Mouse (Mus musculus) liver, embryonic 16.5 days (tissue): ENCODE results near the gene Ankrd52. TPM values are rescaled to one million over a fixed set of nuclear protein-coding genes. Genes with fewer than 3 reads are reported as not detected.

Source experiments
- ATAC-seq: fragments of 200-750 bp; cut with Nextera tagmentation; 2 replicates; pipeline ENCODE4 v1.8.0; 2017; ENCODE audit warnings: low read depth, mild to moderate bottlenecking, moderate number of reproducible peaks, moderate library complexity
- H3K27ac ChIP-seq: fragments of 300-500 bp; sonication (generic); 2 replicates; pipeline ENCODE4 v1.5.1; 2014; ENCODE audit warnings: mild to moderate bottlenecking, low read length
- H3K27me3 ChIP-seq: fragments of 300-500 bp; sonication (generic); 2 replicates; pipeline ENCODE4 v1.6.1; 2014; ENCODE audit warnings: low read depth, low read length, mixed read lengths; ENCODE audit not compliant: control insufficient read depth, insufficient read depth
- H3K36me3 ChIP-seq: fragments of 300-500 bp; sonication (generic); 2 replicates; pipeline ENCODE4 v1.6.1; 2014; ENCODE audit warnings: mild to moderate bottlenecking; ENCODE audit not compliant: control insufficient read depth, insufficient read depth
- H3K4me1 ChIP-seq: fragments of 300-500 bp; sonication (generic); 2 replicates; pipeline ENCODE4 v1.6.1; 2014; ENCODE audit warnings: low read depth, low read length, mixed read lengths; ENCODE audit not compliant: control insufficient read depth
- H3K4me2 ChIP-seq: fragments of 300-500 bp; sonication (generic); 2 replicates; pipeline ENCODE4 v1.6.1; 2014; ENCODE audit warnings: low read depth, low read length, mixed read lengths
- H3K4me3 ChIP-seq: fragments of 300-500 bp; sonication (generic); 2 replicates; pipeline ENCODE4 v1.5.1; 2014; ENCODE audit warnings: low read depth, mild to moderate bottlenecking, low read length
- H3K9ac ChIP-seq: fragments of 300-500 bp; sonication (generic); 2 replicates; pipeline ENCODE4 v1.6.1; 2014; ENCODE audit warnings: low read depth, low read length
- H3K9me3 ChIP-seq: fragments of 300-500 bp; sonication (generic); replicated peaks from 2 replicates; pipeline ENCODE4 v1.6.1; 2016; ENCODE audit warnings: low read length; ENCODE audit not compliant: control insufficient read depth
- WGBS: fragments of 180-500 bp; shearing (Covaris S2); extraction: QIAGEN DNeasy Blood & Tissue Kit; methylation state at CpG from one replicate; pipeline ENCODE4 v1.1.7; 2014; ENCODE audit not compliant: insufficient replicate concordance; 5-methylcytosine and 5-hydroxymethylcytosine counted together
- microRNA-seq: library from miRNA; unstranded; fragments of <30 nt; microRNA quantifications from one replicate; pipeline ENCODE4, GENCODE M21; 2016
- polyA plus RNA-seq: library from polyadenylated mRNA; unstranded; fragments of >200 nt; fragmentation: Nextera tagmentation; extraction: Ambion mirVana; gene quantifications from 2 replicates; pipeline ENCODE4 v1.2.1, GENCODE M21; 2015

Gene Ankrd52
- polyA plus RNA-seq, 1 experiment from 2014 or later = 4.0 TPM

GRCm38 (mm10) chr10:128454471-128454870, 77.6 kb downstream of the Ankrd52 start:
- Histone ChIP-seq H3K4me1 (peaks cover 9% of the 10 kb centered on the region; the same call in 1 of the 2 replicates), H3K9me3 (no peaks in the 10 kb centered on the region), H3K27me3 (no peaks in the 10 kb centered on the region), H3K27ac (no peak overlapping the region), H3K36me3 (no peaks in the 10 kb centered on the region), H3K9ac (no peak overlapping the region), H3K4me3 (no peak overlapping the region), H3K4me2 (no peak overlapping the region)
- 67% methylated on average over 3 of the region's 3 CpGs for WGBS
- ATAC-seq = no peak

- Histone ChIP-seq H3K36me3 (no peaks in the 10 kb centered on the region), H3K4me1 (peaks cover 12% of the 10 kb centered on the region), H3K4me3 (no peak overlapping the region), H3K9ac (no peak overlapping the region; the same call in 1 of the 2 replicates), H3K27me3 (no peaks in the 10 kb centered on the region), H3K27ac (no peak overlapping the region), H3K9me3 (no peaks in the 10 kb centered on the region), H3K4me2 (no peak overlapping the region; the same call in 1 of the 2 replicates)
- WGBS = 5% methylated on average over 6 of the region's 6 CpGs
- no peak for ATAC-seq
Observed at GRCm38 (mm10) chr10:128455280-128455679, 78.4 kb downstream of the Ankrd52 start.

GRCm38 (mm10) chr10:128457676-128458075, 80.8 kb downstream of the Ankrd52 start:
- WGBS = 85% methylated on average over 6 of the region's 6 CpGs
- Histone ChIP-seq H3K27me3 (no peaks in the 10 kb centered on the region), H3K9ac (no peak overlapping the region), H3K4me1 (peaks cover 23% of the 10 kb centered on the region), H3K4me2 (no peak overlapping the region), H3K4me3 (no peak overlapping the region), H3K36me3 (peaks cover 3% of the 10 kb centered on the region), H3K9me3 (no peaks in the 10 kb centered on the region), H3K27ac (no peak overlapping the region)
- no peak for ATAC-seq

Small RNA genes within 50 kb of the gene (microRNA-seq; reads per million reads assigned to microRNA genes)
- gene Gm25361 (not detected), gene Gm26308 (not detected), gene Mir6914 (not detected), gene Mir6915 (not detected), gene Mir8105 (not detected)

Other genes with a start within 250 kb of the Ankrd52 start
- gene Rbms2, start 196.8 kb upstream of the Ankrd52 start, polyA plus RNA-seq = 5.5 and 7.3 TPM in 2 replicates
- gene Gls2, start 182.7 kb upstream of the Ankrd52 start, polyA plus RNA-seq = 14.8 and 21.4 TPM in 2 replicates
- gene Spryd4, start 165.3 kb upstream of the Ankrd52 start, polyA plus RNA-seq = 28.0 and 30.8 TPM in 2 replicates
- gene Mip, start 151.3 kb upstream of the Ankrd52 start, polyA plus RNA-seq = 0.05 TPM in 1 of 2 replicates, not detected in the other
- 23.5 and 23.6 TPM in 2 replicates for gene Timeless, start 145.1 kb upstream of the Ankrd52 start, polyA plus RNA-seq
- 1.4 and 1.9 TPM in 2 replicates for gene Apon, start 123.0 kb upstream of the Ankrd52 start, polyA plus RNA-seq
- gene Apof, start 108.4 kb upstream of the Ankrd52 start, polyA plus RNA-seq = 212 and 253 TPM in 2 replicates
- gene Stat2, start 106.6 kb upstream of the Ankrd52 start, polyA plus RNA-seq = 7.8 and 9.5 TPM in 2 replicates
- 0.06 and 0.12 TPM in 2 replicates for gene Il23a, start 78.4 kb upstream of the Ankrd52 start, polyA plus RNA-seq
- gene Pan2, start 73.8 kb upstream of the Ankrd52 start, polyA plus RNA-seq = 13.2 and 14.8 TPM in 2 replicates
- 86.6 and 92.8 TPM in 2 replicates for gene Cnpy2, start 54.7 kb upstream of the Ankrd52 start, polyA plus RNA-seq
- gene Cs, start 39.4 kb upstream of the Ankrd52 start, polyA plus RNA-seq = 102 and 107 TPM in 2 replicates
- gene Coq10a, start 8.1 kb upstream of the Ankrd52 start, polyA plus RNA-seq = 0.65 and 0.96 TPM in 2 replicates
- gene Slc39a5, start 24.1 kb downstream of the Ankrd52 start, polyA plus RNA-seq = 76.8 and 88.2 TPM in 2 replicates
- gene Nabp2, start 34.4 kb downstream of the Ankrd52 start, polyA plus RNA-seq = 31.6 and 31.7 TPM in 2 replicates
- gene Rnf41, start 34.5 kb downstream of the Ankrd52 start, polyA plus RNA-seq = 8.3 and 8.5 TPM in 2 replicates
- gene Smarcc2, start 82.1 kb downstream of the Ankrd52 start, polyA plus RNA-seq = 20.3 and 22.6 TPM in 2 replicates
- 448 and 465 TPM in 2 replicates for gene Myl6, start 117.0 kb downstream of the Ankrd52 start, polyA plus RNA-seq
- gene Myl6b, start 121.6 kb downstream of the Ankrd52 start, polyA plus RNA-seq = 1.8 and 2.0 TPM in 2 replicates
- 10.3 and 10.5 TPM in 2 replicates for gene Esyt1, start 148.8 kb downstream of the Ankrd52 start, polyA plus RNA-seq
- 4.9 and 5.7 TPM in 2 replicates for gene Zc3h10, start 170.7 kb downstream of the Ankrd52 start, polyA plus RNA-seq
- gene Rpl41, start 172.2 kb downstream of the Ankrd52 start, polyA plus RNA-seq = 2,106 and 2,245 TPM in 2 replicates
- 96.2 and 103 TPM in 2 replicates for gene Pa2g4, start 188.9 kb downstream of the Ankrd52 start, polyA plus RNA-seq
- gene Erbb3, start 212.5 kb downstream of the Ankrd52 start, polyA plus RNA-seq = 4.2 and 5.2 TPM in 2 replicates
- 301 and 353 TPM in 2 replicates for gene Rps26, start 249.6 kb downstream of the Ankrd52 start, polyA plus RNA-seq